Mouse (Mus musculus) C3H10T1/2 (cell line): ENCODE measurements around the gene Nbdy. TPM values are rescaled to one million over a fixed set of nuclear protein-coding genes. Genes with fewer than 3 reads are reported as not detected.

ENCODE experiments used
- polyA plus RNA-seq, 2 experiments: library from polyadenylated mRNA; unstranded; fragments of >200 nt; fragmentation: generic; extraction: Trizol; gene quantifications; one replicate each; pipeline ENCODE4 v1.2.1; 2012; ENCODE audit warnings: missing spikeins in 2 of 2

Gene Nbdy
- polyA plus RNA-seq: 100 to 1,000 TPM in 1 of 2 experiments, 10 to 100 TPM in 1; 42.4 to 162 TPM

DNA sequence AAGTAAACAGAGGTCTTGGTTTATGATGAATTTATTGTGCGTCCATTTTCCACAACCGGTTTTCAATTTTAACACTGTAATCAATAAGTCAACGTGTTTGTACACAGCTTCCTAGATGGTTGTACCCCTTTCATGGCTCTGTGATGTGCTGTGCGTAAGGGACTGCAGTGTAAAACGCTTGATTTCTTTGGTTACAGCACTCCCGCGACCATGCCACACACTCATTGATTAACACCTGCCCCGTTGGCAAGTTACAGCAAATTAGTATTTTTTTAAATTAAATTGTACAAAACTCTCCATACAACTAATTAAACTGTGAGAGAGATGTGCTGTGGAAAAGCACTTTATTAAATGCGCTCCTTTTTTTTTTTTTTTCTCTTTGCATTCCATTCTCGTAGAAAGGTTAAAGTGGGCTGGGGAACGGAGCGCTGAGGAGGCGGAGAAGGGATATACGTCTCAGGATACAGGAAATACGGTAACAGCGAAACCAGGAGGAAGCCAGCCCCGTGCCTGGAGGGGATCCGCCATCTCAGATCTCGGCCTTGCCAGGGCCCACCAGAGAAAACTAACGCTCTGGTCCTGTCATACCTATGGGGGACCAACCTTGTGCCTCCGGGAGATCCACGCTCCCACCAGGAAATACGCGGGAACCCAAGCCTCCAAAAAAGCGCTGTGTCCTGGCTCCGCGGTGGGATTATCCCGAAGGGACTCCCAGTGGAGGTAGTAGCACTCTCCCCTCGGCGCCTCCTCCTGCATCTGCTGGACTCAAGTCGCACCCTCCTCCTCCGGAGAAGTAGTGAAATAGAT is at the start of gene Nbdy:
Gene Nbdy, plus strand, starts transcription at position 481 of the 807 bp plus-strand sequence.

GRCm38 (mm10) chrX:153695782-153696395 is 27.5 kb upstream of the Nbdy start, which contains the start of gene Kctd12b:
Gene Kctd12b (minus strand): TSS chrX:153696391.

Other genes starting within 250 kb of the Nbdy start
- gene Ubqln2, start 225.4 kb upstream of the Nbdy start, polyA plus RNA-seq: 10 to 100 TPM; 11.0 to 50.9 TPM
- not detected for gene Cypt3, start 165.0 kb upstream of the Nbdy start, polyA plus RNA-seq
- under 1 TPM; under 0.01 to 0.21 TPM for gene Kctd12b, start 27.2 kb upstream of the Nbdy start, polyA plus RNA-seq
- gene Spin2c, start 108.6 kb downstream of the Nbdy start, polyA plus RNA-seq: 1 to 10 TPM in 1 of 2 experiments, under 1 TPM in 1; 0.11 to 2.0 TPM